Mouse (Mus musculus) megakaryocyte, embryonic 14.5 days (primary cell): Measurements from ENCODE around the gene Unc5a.

Experiments used
- FLI1 ChIP-seq: IDR thresholded peaks from 2 replicates; pipeline ENCODE4 v1.6.1; 2012; ENCODE audit warnings: low read length, inconsistent platforms, mixed read lengths
- GATA1 ChIP-seq: IDR thresholded peaks from 3 replicates; pipeline ENCODE4 v1.6.1; 2012; ENCODE audit warnings: mixed read lengths, low read length, inconsistent platforms, borderline replicate concordance

GRCm38 (mm10) chr13:54949592-54949991 lies 381 bp downstream of the Unc5a start:
- no peak for TF ChIP-seq GATA1
- TF ChIP-seq FLI1 = no peak
